Mouse (Mus musculus): ENCODE data around the gene Tyk2. TPM values are rescaled to one million over a fixed set of nuclear protein-coding genes. Genes with fewer than 3 reads are reported as not detected.

The Tyk2 gene
- polyA plus RNA-seq, 1 experiment from 2014 or later, result 14.4 TPM

GRCm38 (mm10) chr9:21104814-21105213 lies 26.2 kb downstream of the Tyk2 start:
- H3K36me3 ChIP-seq, result peaks cover 21% of the 10 kb centered on the region
- ATAC-seq (ENCODE audit: insufficient number of reproducible peaks, insufficient read depth, low FRiP score, low TSS enrichment, low read depth), result no peak
- H3K27me3 ChIP-seq, result no peaks in the 10 kb centered on the region
- no peak overlapping the region for H3K4me3 ChIP-seq
- H3K4me2 ChIP-seq, result no peak overlapping the region
- H3K4me1 ChIP-seq, result peaks cover 14% of the 10 kb centered on the region
- 86% methylated on average over 6 of the region's 6 CpGs for WGBS
- no peak overlapping the region for H3K27ac ChIP-seq
- no peak overlapping the region for H3K9ac ChIP-seq
- H3K9me3 ChIP-seq, result no peaks in the 10 kb centered on the region

- Histone ChIP-seq H3K9me3 (no peaks in the 10 kb centered on the region), H3K4me1 (peaks cover 14% of the 10 kb centered on the region), H3K36me3 (peaks cover 13% of the 10 kb centered on the region), H3K4me2 (no peak overlapping the region), H3K9ac (no peak overlapping the region), H3K27me3 (no peaks in the 10 kb centered on the region), H3K4me3 (no peak overlapping the region), H3K27ac (no peak overlapping the region)
- ATAC-seq (ENCODE audit: insufficient number of reproducible peaks, insufficient read depth, low FRiP score, low TSS enrichment, low read depth), result no peak
- WGBS, result 92% methylated on average over 2 of the region's 2 CpGs
These were observed 29.0 kb downstream of the Tyk2 start for GRCm38 (mm10) chr9:21102076-21102475.

- no peak for ATAC-seq (ENCODE audit: insufficient number of reproducible peaks, insufficient read depth, low FRiP score, low TSS enrichment, low read depth)
These were observed 30.4 kb downstream of the Tyk2 start for GRCm38 (mm10) chr9:21100447-21101161.

GRCm38 (mm10) chr9:21097793-21098192 lies 33.2 kb downstream of the Tyk2 start:
- Histone ChIP-seq H3K4me2 (no peak overlapping the region), H3K9me3 (no peaks in the 10 kb centered on the region), H3K27ac (no peak overlapping the region), H3K27me3 (no peaks in the 10 kb centered on the region), H3K9ac (no peak overlapping the region), H3K36me3 (0 out of 2 replicates have a peak, but pooled peaks cover 3% of the 10 kb centered on the region), H3K4me3 (no peak overlapping the region), H3K4me1 (peaks cover 14% of the 10 kb centered on the region)
- no peak for ATAC-seq (ENCODE audit: insufficient number of reproducible peaks, insufficient read depth, low FRiP score, low TSS enrichment, low read depth)
- WGBS, result 84% methylated on average over 8 of the region's 8 CpGs

More at GRCm38 (mm10) chr9:21100447-21101161, 30.4 kb downstream of the Tyk2 start:
- peak overlapping the region; percentile 33; the same call in 1 of the 2 replicates for H3K9ac ChIP-seq
- H3K4me3 ChIP-seq, result no peak overlapping the region
- H3K27me3 ChIP-seq, result no peaks in the 10 kb centered on the region
- peaks cover 13% of the 10 kb centered on the region; the same call in 1 of the 2 replicates for H3K36me3 ChIP-seq
- peak overlapping the region; percentile 40 for H3K4me2 ChIP-seq
- 35% methylated on average over 15 of the region's 15 CpGs for WGBS
- H3K9me3 ChIP-seq, result no peaks in the 10 kb centered on the region
- H3K27ac ChIP-seq, result peak overlapping the region; percentile 28; the same call in 1 of the 2 replicates
- H3K4me1 ChIP-seq, result peaks cover 14% of the 10 kb centered on the region

- H3K27ac ChIP-seq, result no peak overlapping the region
- H3K9me3 ChIP-seq, result no peaks in the 10 kb centered on the region
- peaks cover 11% of the 10 kb centered on the region for H3K4me1 ChIP-seq
- H3K9ac ChIP-seq, result no peak overlapping the region
- no peaks in the 10 kb centered on the region for H3K36me3 ChIP-seq
- no peak for ATAC-seq (ENCODE audit: insufficient number of reproducible peaks, insufficient read depth, low FRiP score, low TSS enrichment, low read depth)
- 84% methylated on average over 4 of the region's 4 CpGs for WGBS
- no peak overlapping the region for H3K4me2 ChIP-seq
- no peaks in the 10 kb centered on the region for H3K27me3 ChIP-seq
- H3K4me3 ChIP-seq, result no peak overlapping the region
These were observed 35.1 kb downstream of the Tyk2 start for GRCm38 (mm10) chr9:21095958-21096357.

GRCm38 (mm10) chr9:21093423-21093822 lies 37.6 kb downstream of the Tyk2 start:
- WGBS, result 96% methylated on average over 9 of the region's 9 CpGs

GRCm38 (mm10) chr9:21091707-21092320 lies 39.2 kb downstream of the Tyk2 start, which contains the start of the genes Gm38431 and Raver1:
Gm38431 (minus strand) TSS chr9:21091997.
Raver1 (minus strand) TSS chr9:21092008.
- Histone ChIP-seq H3K4me1 (peaks cover 16% of the 10 kb centered on the region), H3K9me3 (no peaks in the 10 kb centered on the region), H3K4me3 (peak within 1 kb of the TSS; percentile 69), H3K27ac (peak within 1 kb of the TSS; percentile 90), H3K27me3 (no peaks in the 10 kb centered on the region), H3K36me3 (peaks cover 30% of the 10 kb centered on the region), H3K4me2 (peak within 1 kb of the TSS; percentile 68), H3K9ac (peak within 1 kb of the TSS; percentile 85)
- WGBS, result under 1% methylated on average over 54 of the region's 54 CpGs
- ATAC-seq (ENCODE audit: insufficient number of reproducible peaks, insufficient read depth, low FRiP score, low TSS enrichment, low read depth), result peak; percentile 98

More at GRCm38 (mm10) chr9:21093423-21093822, 37.6 kb downstream of the Tyk2 start:
- no peak overlapping the region for H3K27ac ChIP-seq
- H3K27me3 ChIP-seq, result no peaks in the 10 kb centered on the region
- H3K36me3 ChIP-seq, result peaks cover 14% of the 10 kb centered on the region
- H3K9me3 ChIP-seq, result no peaks in the 10 kb centered on the region
- H3K4me3 ChIP-seq, result no peak overlapping the region
- no peak overlapping the region for H3K4me2 ChIP-seq
- no peak overlapping the region for H3K9ac ChIP-seq
- H3K4me1 ChIP-seq, result peaks cover 16% of the 10 kb centered on the region
- no peak for ATAC-seq (ENCODE audit: insufficient number of reproducible peaks, insufficient read depth, low FRiP score, low TSS enrichment, low read depth)

- Histone ChIP-seq H3K27ac (peak overlapping the region; percentile 90; the same call in 1 of the 2 replicates), H3K4me3 (peak overlapping the region; percentile 69), H3K9ac (peak overlapping the region; percentile 85), H3K27me3 (no peaks in the 10 kb centered on the region), H3K36me3 (peaks cover 36% of the 10 kb centered on the region), H3K4me2 (peak overlapping the region; percentile 68), H3K4me1 (peaks cover 16% of the 10 kb centered on the region), H3K9me3 (no peaks in the 10 kb centered on the region)
- ATAC-seq (ENCODE audit: insufficient number of reproducible peaks, insufficient read depth, low FRiP score, low TSS enrichment, low read depth), result no peak
- 3% methylated on average over 24 of the region's 24 CpGs for WGBS
These were observed 39.9 kb downstream of the Tyk2 start for GRCm38 (mm10) chr9:21090972-21091706.

- 80% methylated on average over 1 of the region's 1 CpGs for WGBS
- H3K4me1 ChIP-seq, result peaks cover 16% of the 10 kb centered on the region
- peak overlapping the region; percentile 85 for H3K9ac ChIP-seq
- peaks cover 42% of the 10 kb centered on the region for H3K36me3 ChIP-seq
- no peaks in the 10 kb centered on the region for H3K27me3 ChIP-seq
- H3K27ac ChIP-seq, result no peak overlapping the region
- ATAC-seq (ENCODE audit: insufficient number of reproducible peaks, insufficient read depth, low FRiP score, low TSS enrichment, low read depth), result no peak
- no peaks in the 10 kb centered on the region for H3K9me3 ChIP-seq
- peak overlapping the region; percentile 69 for H3K4me3 ChIP-seq
- peak overlapping the region; percentile 68 for H3K4me2 ChIP-seq
These were observed 40.5 kb downstream of the Tyk2 start for GRCm38 (mm10) chr9:21090537-21090936.

GRCm38 (mm10) chr9:21083324-21083723 lies 47.7 kb downstream of the Tyk2 start:
- no peaks in the 10 kb centered on the region for H3K4me1 ChIP-seq
- H3K9me3 ChIP-seq, result no peaks in the 10 kb centered on the region
- no peaks in the 10 kb centered on the region for H3K27me3 ChIP-seq
- H3K9ac ChIP-seq, result no peak overlapping the region
- no peak for ATAC-seq (ENCODE audit: insufficient number of reproducible peaks, insufficient read depth, low FRiP score, low TSS enrichment, low read depth)
- H3K4me2 ChIP-seq, result no peak overlapping the region
- no peak overlapping the region for H3K27ac ChIP-seq
- H3K4me3 ChIP-seq, result no peak overlapping the region
- 92% methylated on average over 3 of the region's 3 CpGs for WGBS
- H3K36me3 ChIP-seq, result peaks cover 95% of the 10 kb centered on the region

- H3K9ac ChIP-seq, result no peak overlapping the region
- peaks cover 96% of the 10 kb centered on the region for H3K36me3 ChIP-seq
- no peaks in the 10 kb centered on the region for H3K4me1 ChIP-seq
- H3K27me3 ChIP-seq, result no peaks in the 10 kb centered on the region
- H3K27ac ChIP-seq, result no peak overlapping the region
- no peak overlapping the region for H3K4me3 ChIP-seq
- no peak for ATAC-seq (ENCODE audit: insufficient number of reproducible peaks, insufficient read depth, low FRiP score, low TSS enrichment, low read depth)
- no peak overlapping the region for H3K4me2 ChIP-seq
- no peaks in the 10 kb centered on the region for H3K9me3 ChIP-seq
- WGBS, result 85% methylated on average over 9 of the region's 9 CpGs
These were observed 49.9 kb downstream of the Tyk2 start for GRCm38 (mm10) chr9:21081127-21081526.

Data from embryonic facial prominence, embryonic 13.5 days (tissue).